Mouse (Mus musculus): ENCODE results near the gene Rps5.

DNA sequence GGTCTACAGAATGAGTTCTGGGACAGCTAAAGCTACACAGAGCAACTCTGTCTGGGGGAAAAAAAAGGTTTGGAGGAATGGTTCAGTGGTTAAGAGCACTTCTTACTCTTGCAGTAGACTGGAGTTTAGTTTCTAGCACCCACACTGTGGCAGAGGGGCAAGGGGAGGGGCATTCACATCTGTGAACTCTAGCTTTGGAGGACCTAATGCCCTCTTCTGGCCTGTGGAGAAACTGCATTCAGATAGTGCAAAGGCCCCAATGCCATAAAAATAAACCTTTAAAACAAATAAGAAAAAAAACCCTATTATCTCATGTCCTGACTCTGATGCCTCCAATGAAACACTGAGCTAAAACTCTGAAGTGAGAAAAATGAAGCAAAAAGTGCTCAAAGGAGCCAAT is 21.4 kb downstream of the Rps5 start:
- peak; percentile 39 for TF ChIP-seq CTCF (IDR thresholded peaks at IDR 0.05; ENCODE audit: low read depth, low read length)
- no peak for TF ChIP-seq POLR2A (IDR thresholded peaks at IDR 0.05; ENCODE audit: extremely low read depth, insufficient read depth, low read length)
